Mouse (Mus musculus) liver, embryonic 14.5 days (tissue): ENCODE measurements around the gene Vmn2r11.

Source experiments
- CTCF ChIP-seq: IDR thresholded peaks from 2 replicates; pipeline ENCODE4 v1.5.1; 2016; ENCODE audit warnings: antibody characterized with exemption, low read depth, control low read depth
- EP300 ChIP-seq: IDR thresholded peaks from 2 replicates; pipeline ENCODE4 v1.6.1; 2016; ENCODE audit warnings: antibody characterized with exemption, low read depth

GRCm38 (mm10) chr5:109055286-109055685 lies 4.1 kb downstream of the Vmn2r11 start:
- TF ChIP-seq CTCF (no peak), EP300 (no peak)
